Mouse (Mus musculus): ENCODE data around the gene Htra1. TPM values are rescaled to one million over a fixed set of nuclear protein-coding genes. Genes with fewer than 3 reads are reported as not detected.

The Htra1 gene
- polyA plus RNA-seq, 1 experiment from 2014 or later: 7.9 TPM

- no peak for ATAC-seq (ENCODE audit: low FRiP score, low read depth)
- Histone ChIP-seq H3K4me1 (no peaks in the 10 kb centered on the region), H3K27ac (no peak overlapping the region), H3K4me2 (replicated peaks) (no peak overlapping the region), H3K4me3 (no peak overlapping the region), H3K36me3 (no peaks in the 10 kb centered on the region), H3K9ac (no peak overlapping the region), H3K27me3 (replicated peaks) (no peaks in the 10 kb centered on the region), H3K9me3 (no peaks in the 10 kb centered on the region)
- 64% methylated on average over 3 of the region's 3 CpGs for WGBS
Observed at GRCm38 (mm10) chr7:130969507-130969906, 33.6 kb downstream of the Htra1 start.

- H3K4me2 ChIP-seq (replicated peaks): no peak overlapping the region
- no peaks in the 10 kb centered on the region for H3K36me3 ChIP-seq
- no peak for ATAC-seq (ENCODE audit: low FRiP score, low read depth)
- H3K9me3 ChIP-seq: no peaks in the 10 kb centered on the region
- no peaks in the 10 kb centered on the region for H3K27me3 ChIP-seq (replicated peaks)
- WGBS: 85% methylated on average over 9 of the region's 9 CpGs
- H3K4me3 ChIP-seq: no peak overlapping the region
- no peak overlapping the region for H3K27ac ChIP-seq
- H3K4me1 ChIP-seq: peaks cover 7% of the 10 kb centered on the region
- H3K9ac ChIP-seq: no peak overlapping the region
Observed at GRCm38 (mm10) chr7:130972767-130973166, 36.9 kb downstream of the Htra1 start.

GRCm38 (mm10) chr7:130976305-130976935 lies 40.5 kb downstream of the Htra1 start:
- Histone ChIP-seq H3K4me1 (peaks cover 7% of the 10 kb centered on the region), H3K36me3 (no peaks in the 10 kb centered on the region), H3K4me2 (replicated peaks) (no peak overlapping the region), H3K27ac (no peak overlapping the region), H3K9ac (no peak overlapping the region), H3K4me3 (no peak overlapping the region), H3K27me3 (replicated peaks) (no peaks in the 10 kb centered on the region), H3K9me3 (no peaks in the 10 kb centered on the region)
- ATAC-seq (ENCODE audit: low FRiP score, low read depth): no peak
- 43% methylated on average over 13 of the region's 13 CpGs for WGBS

GRCm38 (mm10) chr7:130977794-130978521 lies 42.0 kb downstream of the Htra1 start:
- no peak for ATAC-seq (ENCODE audit: low FRiP score, low read depth)
- 81% methylated on average over 5 of the region's 5 CpGs for WGBS
- peaks cover 7% of the 10 kb centered on the region for H3K4me1 ChIP-seq

GRCm38 (mm10) chr7:130978545-130978944 lies 42.6 kb downstream of the Htra1 start:
- Histone ChIP-seq H3K9me3 (no peaks in the 10 kb centered on the region), H3K36me3 (no peaks in the 10 kb centered on the region), H3K27ac (no peak overlapping the region), H3K4me3 (no peak overlapping the region), H3K4me2 (replicated peaks) (no peak overlapping the region), H3K4me1 (peaks cover 7% of the 10 kb centered on the region), H3K27me3 (replicated peaks) (no peaks in the 10 kb centered on the region), H3K9ac (no peak overlapping the region)
- no peak for ATAC-seq (ENCODE audit: low FRiP score, low read depth)
- WGBS: 83% methylated on average over 1 of the region's 1 CpGs

More at GRCm38 (mm10) chr7:130977794-130978521, 42.0 kb downstream of the Htra1 start:
- Histone ChIP-seq H3K4me3 (no peak overlapping the region), H3K27me3 (replicated peaks) (no peaks in the 10 kb centered on the region), H3K36me3 (no peaks in the 10 kb centered on the region), H3K4me2 (replicated peaks) (no peak overlapping the region), H3K9me3 (no peaks in the 10 kb centered on the region), H3K9ac (no peak overlapping the region), H3K27ac (no peak overlapping the region)

- Histone ChIP-seq H3K4me2 (replicated peaks) (no peak overlapping the region), H3K27me3 (replicated peaks) (no peaks in the 10 kb centered on the region), H3K36me3 (no peaks in the 10 kb centered on the region), H3K9ac (no peak overlapping the region), H3K9me3 (no peaks in the 10 kb centered on the region), H3K4me3 (no peak overlapping the region), H3K27ac (no peak overlapping the region), H3K4me1 (peaks cover 7% of the 10 kb centered on the region)
- ATAC-seq (ENCODE audit: low FRiP score, low read depth): no peak
- 96% methylated on average over 5 of the region's 5 CpGs for WGBS
Observed at GRCm38 (mm10) chr7:130980130-130980529, 44.2 kb downstream of the Htra1 start.

- ATAC-seq (ENCODE audit: low FRiP score, low read depth): no peak
- H3K9ac ChIP-seq: no peak overlapping the region
- no peaks in the 10 kb centered on the region for H3K36me3 ChIP-seq
- WGBS: 35% methylated on average over 4 of the region's 4 CpGs
- H3K27me3 ChIP-seq (replicated peaks): no peaks in the 10 kb centered on the region
- H3K4me2 ChIP-seq (replicated peaks): no peak overlapping the region
- H3K4me1 ChIP-seq: no peaks in the 10 kb centered on the region; the same call in 1 of the 2 replicates
- H3K27ac ChIP-seq: no peak overlapping the region
- H3K4me3 ChIP-seq: no peak overlapping the region
- H3K9me3 ChIP-seq: no peaks in the 10 kb centered on the region
Observed at GRCm38 (mm10) chr7:130982371-130982770, 46.5 kb downstream of the Htra1 start.

- ATAC-seq (ENCODE audit: low FRiP score, low read depth): no peak
- H3K4me1 ChIP-seq: no peaks in the 10 kb centered on the region
- WGBS: 82% methylated on average over 3 of the region's 3 CpGs
- no peak overlapping the region for H3K9ac ChIP-seq
- no peak overlapping the region for H3K4me3 ChIP-seq
- H3K27me3 ChIP-seq (replicated peaks): no peaks in the 10 kb centered on the region
- no peak overlapping the region for H3K27ac ChIP-seq
- H3K9me3 ChIP-seq: no peaks in the 10 kb centered on the region
- no peaks in the 10 kb centered on the region for H3K36me3 ChIP-seq
- no peak overlapping the region for H3K4me2 ChIP-seq (replicated peaks)
Observed at GRCm38 (mm10) chr7:130982881-130983280, 47.0 kb downstream of the Htra1 start.

- H3K9ac ChIP-seq: no peak overlapping the region
- H3K4me2 ChIP-seq (replicated peaks): no peak overlapping the region
- H3K36me3 ChIP-seq: no peaks in the 10 kb centered on the region
- ATAC-seq (ENCODE audit: low FRiP score, low read depth): no peak
- H3K4me1 ChIP-seq: no peaks in the 10 kb centered on the region
- no peaks in the 10 kb centered on the region for H3K27me3 ChIP-seq (replicated peaks)
- H3K9me3 ChIP-seq: no peaks in the 10 kb centered on the region
- H3K27ac ChIP-seq: no peak overlapping the region
- no peak overlapping the region for H3K4me3 ChIP-seq
- WGBS: 85% methylated on average over 7 of the region's 7 CpGs
Observed at GRCm38 (mm10) chr7:130984294-130984693, 48.4 kb downstream of the Htra1 start.

GRCm38 (mm10) chr7:130985193-130985592 lies 49.3 kb downstream of the Htra1 start:
- no peaks in the 10 kb centered on the region for H3K9me3 ChIP-seq
- H3K4me1 ChIP-seq: no peaks in the 10 kb centered on the region
- H3K27me3 ChIP-seq (replicated peaks): no peaks in the 10 kb centered on the region
- no peak overlapping the region for H3K27ac ChIP-seq
- H3K4me3 ChIP-seq: no peak overlapping the region
- 89% methylated on average over 12 of the region's 12 CpGs for WGBS
- no peak overlapping the region for H3K9ac ChIP-seq
- no peak overlapping the region for H3K4me2 ChIP-seq (replicated peaks)
- ATAC-seq (ENCODE audit: low FRiP score, low read depth): no peak
- H3K36me3 ChIP-seq: no peaks in the 10 kb centered on the region

GRCm38 (mm10) chr7:130985716-130986115 lies 49.8 kb downstream of the Htra1 start:
- Histone ChIP-seq H3K36me3 (no peaks in the 10 kb centered on the region), H3K27ac (no peak overlapping the region), H3K4me2 (replicated peaks) (no peak overlapping the region), H3K9ac (no peak overlapping the region), H3K4me1 (no peaks in the 10 kb centered on the region), H3K27me3 (replicated peaks) (no peaks in the 10 kb centered on the region), H3K9me3 (no peaks in the 10 kb centered on the region), H3K4me3 (no peak overlapping the region)
- no peak for ATAC-seq (ENCODE audit: low FRiP score, low read depth)
- WGBS: 95% methylated on average over 3 of the region's 3 CpGs

GRCm38 (mm10) chr7:130988146-130988545 lies 52.2 kb downstream of the Htra1 start:
- Histone ChIP-seq H3K9me3 (no peaks in the 10 kb centered on the region), H3K36me3 (no peaks in the 10 kb centered on the region), H3K9ac (no peak overlapping the region), H3K27ac (no peak overlapping the region), H3K27me3 (replicated peaks) (no peaks in the 10 kb centered on the region), H3K4me2 (replicated peaks) (no peak overlapping the region), H3K4me3 (no peak overlapping the region), H3K4me1 (no peaks in the 10 kb centered on the region)
- 80% methylated on average over 5 of the region's 5 CpGs for WGBS
- no peak for ATAC-seq (ENCODE audit: low FRiP score, low read depth)

GRCm38 (mm10) chr7:130989371-130989770 lies 53.5 kb downstream of the Htra1 start:
- H3K9ac ChIP-seq: no peak overlapping the region
- H3K9me3 ChIP-seq: no peaks in the 10 kb centered on the region
- no peak for ATAC-seq (ENCODE audit: low FRiP score, low read depth)

More at GRCm38 (mm10) chr7:130989371-130989770, 53.5 kb downstream of the Htra1 start:
- H3K4me2 ChIP-seq (replicated peaks): no peak overlapping the region
- H3K27ac ChIP-seq: no peak overlapping the region
- H3K27me3 ChIP-seq (replicated peaks): no peaks in the 10 kb centered on the region
- no peak overlapping the region for H3K4me3 ChIP-seq
- no peaks in the 10 kb centered on the region for H3K4me1 ChIP-seq
- no peaks in the 10 kb centered on the region for H3K36me3 ChIP-seq
- 45% methylated on average over 3 of the region's 3 CpGs for WGBS
